In genomic region chr4:87367732-87368412, GRCm38 (mm10) we compare ENCODE assay signal across 8 mouse cellular contexts.
DNase-seq lines count a peak whose midpoint lies in the region; ATAC-seq and TF ChIP-seq lines count a peak whose summit lies in the region.

No protein-coding gene starts in this region.

- no peaks in the 10 kb centered on the region for H3K9me3 ChIP-seq in embryonic facial prominence, embryonic 14.5 days (ENCODE audit: control insufficient read depth, low read length)
- H3K9me3 ChIP-seq in limb, embryonic 13.5 days = no peaks in the 10 kb centered on the region
- H3K9me3 ChIP-seq in midbrain, embryonic 15.5 days = no peaks in the 10 kb centered on the region

- H3K27me3 ChIP-seq in embryonic facial prominence, embryonic 14.5 days (replicated peaks; ENCODE audit: control insufficient read depth, insufficient read depth, low read length) = no peaks in the 10 kb centered on the region
- H3K27me3 ChIP-seq in limb, embryonic 13.5 days = peaks cover 26% of the 10 kb centered on the region; the same call in 1 of the 2 replicates
- H3K27me3 ChIP-seq in midbrain, embryonic 15.5 days (replicated peaks) = no peaks in the 10 kb centered on the region

- ATAC-seq in embryonic facial prominence, embryonic 14.5 days (ENCODE audit: low read depth) = peak; percentile 93
- ATAC-seq in limb, embryonic 13.5 days (ENCODE audit: low FRiP score, low read depth) = peak; percentile 82
- peak; percentile 90 for ATAC-seq in midbrain, embryonic 15.5 days (replicated peaks)

- no peak for TF ChIP-seq POLR2A in bone marrow, adult 2 months (IDR thresholded peaks at IDR 0.05; ENCODE audit: borderline replicate concordance, control insufficient read depth, low read depth, low read length)

- H3K27ac ChIP-seq in bone marrow, adult 2 months (ENCODE audit: control insufficient read depth, insufficient read depth, low read depth, low read length, poor library complexity) = no peak overlapping the region
- H3K27ac ChIP-seq in embryonic facial prominence, embryonic 14.5 days (replicated peaks; ENCODE audit: low read depth, low read length) = peak overlapping the region; percentile 74
- peak overlapping the region; percentile 67 for H3K27ac ChIP-seq in limb, embryonic 13.5 days
- H3K27ac ChIP-seq in midbrain, embryonic 15.5 days = peak overlapping the region; percentile 88

- no peaks in the 10 kb centered on the region for H3K4me1 ChIP-seq in bone marrow, adult 2 months (ENCODE audit: control insufficient read depth, insufficient read depth, low read length)
- peaks cover 17% of the 10 kb centered on the region for H3K4me1 ChIP-seq in embryonic facial prominence, embryonic 14.5 days (ENCODE audit: control insufficient read depth, insufficient read depth, low read length)
- H3K4me1 ChIP-seq in limb, embryonic 13.5 days = peaks cover 32% of the 10 kb centered on the region
- peaks cover 24% of the 10 kb centered on the region for H3K4me1 ChIP-seq in midbrain, embryonic 15.5 days

- TF ChIP-seq CTCF in bone marrow, adult 2 months (IDR thresholded peaks at IDR 0.05; ENCODE audit: control insufficient read depth, insufficient read depth, low read length) = peak; percentile 84

- peak overlapping the region; percentile 64 for H3K9ac ChIP-seq in embryonic facial prominence, embryonic 14.5 days (ENCODE audit: low read depth, low read length)
- H3K9ac ChIP-seq in limb, embryonic 13.5 days = peak overlapping the region; percentile 73
- H3K9ac ChIP-seq in midbrain, embryonic 15.5 days = peak overlapping the region; percentile 62

- H3K36me3 ChIP-seq in embryonic facial prominence, embryonic 14.5 days (ENCODE audit: control insufficient read depth, insufficient read depth, low read length) = no peaks in the 10 kb centered on the region
- no peaks in the 10 kb centered on the region for H3K36me3 ChIP-seq in limb, embryonic 13.5 days
- H3K36me3 ChIP-seq in midbrain, embryonic 15.5 days (replicated peaks) = no peaks in the 10 kb centered on the region

- 13% methylated on average over 19 of the region's 19 CpGs for WGBS in bone marrow, adult 2 months
- 4% methylated on average over 19 of the region's 19 CpGs for WGBS in embryonic facial prominence, embryonic 14.5 days
- WGBS in limb, embryonic 13.5 days = 9% methylated on average over 19 of the region's 19 CpGs
- WGBS in midbrain, embryonic 15.5 days = 7% methylated on average over 19 of the region's 19 CpGs

- no peak overlapping the region for H3K4me3 ChIP-seq in bone marrow, adult 2 months (replicated peaks; ENCODE audit: control insufficient read depth, low read depth, low read length)
- peak overlapping the region; percentile 41 for H3K4me3 ChIP-seq in embryonic facial prominence, embryonic 14.5 days (ENCODE audit: low read depth, low read length)
- peak overlapping the region; percentile 49 for H3K4me3 ChIP-seq in limb, embryonic 13.5 days
- peak overlapping the region; percentile 41 for H3K4me3 ChIP-seq in midbrain, embryonic 15.5 days

- DNase-seq in A20 (ENCODE audit: low read depth, low spot score) = peak; percentile 74
- DNase-seq in embryonic facial prominence, embryonic 14.5 days (ENCODE audit: low spot score) = peak; percentile 89
- peak; percentile 77 to 83 for DNase-seq in heart, adult 9 months (ENCODE audit: low spot score in 2 of 2)
- peak; percentile 74 for DNase-seq in kidney, adult 9 months
- DNase-seq in spleen, adult 18-20 months = peak; percentile 47 to 63

- peak overlapping the region; percentile 62 for H3K4me2 ChIP-seq in embryonic facial prominence, embryonic 14.5 days (ENCODE audit: low read depth, low read length)
- peak overlapping the region; percentile 77 for H3K4me2 ChIP-seq in limb, embryonic 13.5 days (replicated peaks)
- peak overlapping the region; percentile 56 for H3K4me2 ChIP-seq in midbrain, embryonic 15.5 days
